Comparison of ENCODE assay signal across 8 mouse cellular contexts in genomic region chr13:44501777-44502321, GRCm38 (mm10).
DNase-seq lines count a peak whose midpoint lies in the region; ATAC-seq lines count a peak whose summit lies in the region.

No protein-coding gene starts in this region.

- DNase-seq in kidney, postnatal 10 days, result peak; percentile 46
- no peak for DNase-seq in kidney, adult 8-10 months
- DNase-seq in heart, postnatal 4 days, result peak; percentile 55
- DNase-seq in urinary bladder, postnatal 25 days (ENCODE audit: low spot score), result no peak
- DNase-seq in layer of hippocampus, postnatal 36 days, result no peak
- no peak for DNase-seq in ovary, postnatal 14 days (ENCODE audit: low spot score)

- peak; percentile 96 for ATAC-seq in common myeloid progenitor, adult 5-6 weeks (replicated peaks; ENCODE audit: low read depth, poor library complexity, severe bottlenecking)
- 0 out of 2 replicates have a peak, but pooled peaks have one; percentile 14 for ATAC-seq in megakaryocyte, adult 5-6 weeks (ENCODE audit: poor library complexity, severe bottlenecking)

Comparison
In these comparisons a context has a peak if more than half of its experiments do, and no peak if none do; other contexts are left out.
1. DNase-seq: peak in kidney, postnatal 10 days (single experiment) and heart, postnatal 4 days (single experiment); none in kidney, adult 8-10 months (0 of 2), urinary bladder, postnatal 25 days (single experiment), layer of hippocampus, postnatal 36 days (0 of 2) and ovary, postnatal 14 days (single experiment).